Mouse (Mus musculus) layer of hippocampus, postnatal 10 days (tissue): ENCODE measurements around the gene Tcf12. TPM values are rescaled to one million over a fixed set of nuclear protein-coding genes. Genes with fewer than 3 reads are reported as not detected.

Experiments used
- DNase-seq, 2 experiments: peaks; one replicate each; pipeline ENCODE4 v3.0.0; 2021; ENCODE audit warnings: low spot score in 2 of 2
- microRNA-seq, 2 experiments: library from miRNA; unstranded; fragments of <30 nt; microRNA quantifications; one replicate each; pipeline ENCODE4 v1.2.0; 2021
- total RNA-seq, 2 experiments: library from RNA; stranded (reverse); gene quantifications; 2 replicates each; pipeline ENCODE4 v1.2.3; 2021

Tcf12 gene
- total RNA-seq, 2 experiments from 2014 or later, result 57.4 to 64.2 TPM

GRCm38 (mm10) chr9:71806422-71806805, 305.3 kb downstream of the Tcf12 start:
- DNase-seq, result peak; percentile 81 to 85

GRCm38 (mm10) chr9:71805646-71806421, 305.8 kb downstream of the Tcf12 start:
- DNase-seq, result no peak

- DNase-seq, result no peak
These were observed 307.6 kb downstream of the Tcf12 start for GRCm38 (mm10) chr9:71804116-71804515.

DNA sequence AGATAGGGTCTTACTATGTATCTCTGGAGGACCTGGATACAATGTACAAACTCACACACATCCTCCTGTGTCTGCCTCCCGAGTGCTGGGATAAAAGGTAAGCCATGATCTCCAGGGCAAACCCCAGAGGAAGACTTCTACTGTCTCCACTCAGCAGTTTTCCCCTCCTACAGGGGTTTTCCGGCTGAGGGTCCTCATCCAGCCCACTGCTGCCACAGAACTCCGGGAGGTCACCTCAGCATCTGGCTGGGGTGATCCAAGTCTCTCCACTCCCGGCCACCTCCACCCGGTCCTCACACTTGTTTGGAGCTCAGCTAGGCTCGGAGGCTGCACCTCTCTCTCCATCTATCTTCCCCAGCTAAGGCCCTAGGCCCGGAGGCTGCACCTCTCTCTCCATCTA, 308.4 kb downstream of the Tcf12 start:
- DNase-seq, result no peak

DNA sequence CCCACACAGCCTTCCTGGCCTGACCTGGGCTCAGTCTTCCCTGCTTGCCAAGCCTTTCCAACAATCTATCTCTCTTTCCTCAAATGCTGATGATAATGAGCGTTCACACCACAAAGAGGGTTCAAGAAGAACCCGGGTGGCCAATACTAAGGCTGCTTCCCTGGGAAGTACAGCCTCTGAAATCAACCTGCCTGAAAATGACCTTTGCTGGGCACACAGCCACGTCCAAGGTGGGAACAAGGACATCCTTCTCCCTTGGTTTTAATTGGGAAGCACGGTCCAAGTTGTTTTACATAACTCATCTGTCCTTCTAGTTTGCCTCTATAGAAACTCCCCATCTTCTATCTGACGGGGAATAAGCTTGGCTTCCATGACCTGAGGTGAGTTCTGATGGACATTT, 312.1 kb downstream of the Tcf12 start:
- no peak for DNase-seq

DNA sequence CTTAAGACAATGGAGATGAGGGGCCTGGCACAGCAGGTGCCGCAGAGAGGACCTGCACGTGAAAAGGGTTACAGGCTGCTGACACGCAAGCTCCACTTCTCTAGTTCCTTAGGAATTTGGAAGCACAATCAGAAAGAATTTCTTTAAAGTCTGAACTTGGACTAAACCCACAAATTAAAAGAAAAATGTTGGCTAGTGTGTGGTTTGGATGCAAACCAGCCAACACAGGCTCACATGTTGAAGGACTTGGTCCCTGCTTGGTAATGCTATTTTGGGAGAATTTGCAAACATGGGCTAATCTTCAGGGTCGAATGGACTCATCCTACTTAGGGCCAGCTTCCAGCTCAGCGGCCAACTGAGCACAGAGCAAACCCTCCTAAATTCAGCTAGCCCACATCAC, 313.5 kb downstream of the Tcf12 start:
- DNase-seq, result no peak

Small RNAs within 50 kb of the gene (microRNA-seq; reads per million reads assigned to microRNA genes)
- 0 reads per million in 2 experiments for gene Gm27450

Other genes with a start within 250 kb of the Tcf12 start
- 10 to 100 TPM; 49.3 to 60.5 TPM for gene Zfp280d, start 163.0 kb upstream of the Tcf12 start, total RNA-seq